Mouse (Mus musculus) thymus, postnatal 36 days (tissue): ENCODE measurements at regions not wholly inside any gene's neighbourhood (a gene's known extent, or its start where the extent isn't known, plus 50 kb on each side); places are given as distances from the start of the nearest gene placed in this dataset.
"Not testable (repeated sequence)": the region's sequence is repeated elsewhere in the genome, so short reads cannot be mapped to it uniquely, and the experiment has no call there.

ENCODE experiments used
- DNase-seq, 2 experiments: peaks; one replicate each; pipeline ENCODE4 v3.0.0; 2022; ENCODE audit warnings: mixed read lengths in 2 of 2

DNA sequence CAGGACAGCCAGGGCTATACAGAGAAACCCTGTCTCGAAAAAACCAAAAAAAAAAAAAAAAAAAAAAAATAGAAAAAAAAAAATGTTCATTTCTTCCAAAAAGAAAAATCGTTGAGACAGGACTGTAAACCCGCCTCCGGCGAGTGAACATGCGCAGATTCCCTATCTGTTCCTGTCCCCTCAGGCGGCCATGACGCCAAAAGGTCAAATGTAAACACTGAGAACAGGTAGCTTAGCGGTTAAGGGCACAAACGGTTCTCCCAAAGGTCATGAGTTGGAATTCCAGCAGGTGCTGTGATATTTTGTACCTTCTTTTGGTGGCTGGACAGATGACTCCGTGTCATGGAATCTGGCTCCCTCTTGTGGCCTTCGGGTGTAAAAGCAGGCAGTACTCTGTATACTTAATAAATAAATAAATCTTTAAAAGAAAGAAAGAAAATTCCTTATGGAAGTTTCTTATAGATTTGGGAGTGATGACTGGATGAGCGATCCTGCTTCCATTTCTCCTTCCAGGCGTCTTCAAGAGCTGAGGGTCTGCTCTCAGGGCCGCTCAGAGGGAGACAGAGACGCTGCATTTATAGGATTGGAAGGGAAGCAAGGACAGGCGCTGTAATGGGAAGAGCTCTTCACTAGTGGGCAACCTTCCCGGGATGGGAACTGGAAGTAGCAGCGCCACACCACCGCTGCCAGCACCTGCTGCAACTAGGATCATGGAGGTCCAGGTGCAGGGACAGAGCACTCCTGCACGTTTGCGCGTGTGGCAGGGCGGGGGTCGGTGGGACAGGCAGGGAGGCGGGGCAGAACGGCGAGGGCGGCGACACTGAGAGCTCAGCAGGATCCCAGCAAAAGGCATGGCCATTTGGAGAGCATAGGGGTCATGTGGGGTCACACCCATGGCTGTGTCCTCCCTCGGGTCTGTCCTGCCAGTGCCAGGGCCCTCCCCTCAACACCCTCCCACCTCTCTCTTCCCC, 189.2 kb upstream of the Gm10767 start:
- DNase-seq, result peak in 1 of 2 experiments; percentile 7

- DNase-seq, result not testable (repeated sequence)
These were observed 193.7 kb upstream of the Gm10767 start for GRCm38 (mm10) chr13:66711010-66711409.

DNA sequence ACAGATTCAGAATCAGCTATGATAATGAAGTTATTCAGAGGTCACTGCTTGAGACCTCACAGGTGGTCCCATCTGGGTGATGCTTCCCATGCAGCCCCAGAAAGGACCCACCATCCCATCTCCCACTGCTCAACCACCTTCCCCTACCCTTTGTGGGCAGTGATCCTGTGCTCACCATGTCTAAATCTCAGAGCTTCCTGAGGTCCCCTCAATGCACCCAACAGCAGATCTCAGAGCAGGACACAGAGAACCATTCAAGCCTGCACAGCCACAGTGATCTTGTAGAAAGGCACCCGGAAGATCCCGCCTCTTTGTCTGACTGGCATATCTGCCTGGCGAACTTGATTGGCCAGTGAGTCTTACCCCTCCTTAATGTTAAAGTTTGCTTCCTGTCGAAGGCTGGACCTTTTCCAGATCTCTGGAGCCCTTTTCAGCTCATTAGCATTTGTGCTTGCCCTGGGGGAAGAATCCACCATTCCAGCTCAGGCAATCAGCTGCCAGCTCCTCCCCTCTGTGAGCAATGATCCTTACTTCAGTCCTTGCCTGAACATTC, 206.7 kb upstream of the Gm10767 start:
- not testable (repeated sequence) for DNase-seq

DNA sequence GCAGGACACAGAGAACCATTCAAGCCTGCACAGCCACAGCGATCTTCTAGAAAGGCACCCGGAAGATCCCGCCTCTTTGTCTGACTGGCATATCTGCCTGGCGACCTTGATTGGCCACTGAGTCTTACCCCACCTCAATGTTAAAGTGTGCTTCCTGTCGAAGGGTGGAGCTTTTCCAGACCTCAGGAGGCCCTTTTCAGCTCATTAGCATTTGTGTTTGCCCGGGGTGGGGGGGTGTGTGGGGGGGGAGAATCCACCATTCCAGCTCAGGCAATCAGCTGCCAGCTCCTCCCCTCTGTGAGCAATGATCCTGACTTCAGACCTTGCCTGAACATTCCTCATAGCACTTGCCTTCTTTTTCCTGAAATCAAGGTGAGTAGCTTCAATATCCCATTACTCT, 223.9 kb upstream of the Gm10767 start:
- DNase-seq, result not testable (repeated sequence)

DNA sequence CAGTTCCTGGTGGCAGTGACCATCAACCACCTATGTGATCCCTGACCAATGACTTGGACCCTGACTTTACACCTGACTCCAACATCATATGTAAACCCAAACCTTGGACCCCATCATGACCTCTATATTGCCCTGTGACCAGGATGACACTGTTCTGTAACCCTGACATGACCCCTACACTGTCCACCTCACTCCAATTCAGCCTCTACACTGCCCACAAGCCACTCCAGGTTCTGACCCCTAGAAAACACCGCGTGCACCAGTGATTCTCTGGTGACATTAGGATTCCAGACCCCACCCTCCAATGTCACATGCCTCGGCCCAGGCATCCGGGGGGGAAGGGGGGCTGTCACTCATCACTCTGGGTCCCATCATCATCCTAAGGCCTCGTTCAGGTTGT, 201.3 kb upstream of the 2410141K09Rik start:
- not testable (repeated sequence) for DNase-seq

DNA sequence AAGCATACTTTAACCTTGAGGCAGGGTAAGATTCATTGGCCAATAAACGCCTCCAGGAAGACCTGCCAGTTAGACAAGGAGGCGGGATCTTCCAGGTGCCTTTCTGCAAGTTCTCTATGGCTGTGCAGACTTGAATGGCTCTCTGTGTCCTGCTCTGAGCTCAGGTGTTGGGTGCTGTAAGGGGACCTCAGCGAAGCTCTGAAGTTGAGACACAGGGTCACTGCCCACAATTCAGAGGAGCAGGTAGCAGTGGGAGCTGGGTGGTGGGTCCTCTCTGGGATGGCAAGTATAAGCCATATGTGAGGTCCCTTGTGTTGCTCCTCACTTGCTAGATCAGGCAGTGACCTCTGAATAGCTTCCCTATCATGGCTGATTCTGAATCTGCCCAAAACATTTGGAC, 184.8 kb upstream of the 2410141K09Rik start:
- not testable (repeated sequence) for DNase-seq

DNA sequence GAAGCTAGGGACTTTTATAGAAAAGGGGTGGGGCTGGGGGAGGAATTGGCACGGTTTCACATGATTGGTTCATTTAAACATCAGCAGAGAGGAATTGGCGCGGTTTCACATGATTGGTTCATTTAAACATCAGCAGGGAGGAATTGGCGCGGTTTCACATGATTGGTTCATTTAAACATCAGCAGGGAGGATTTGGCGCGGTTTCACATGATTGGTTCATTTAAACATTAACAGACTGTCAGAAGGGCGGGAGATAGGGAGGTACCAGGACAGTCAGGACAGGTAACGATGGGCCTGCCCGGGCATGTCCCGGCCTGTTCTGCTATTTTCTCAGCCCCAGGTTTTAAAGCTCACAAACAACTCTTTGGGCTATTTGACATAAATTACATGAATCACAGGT, 145.1 kb upstream of the 2410141K09Rik start:
- DNase-seq, result not testable (repeated sequence)

- DNase-seq, result not testable (repeated sequence)
These were observed 122.7 kb upstream of the 2410141K09Rik start for GRCm38 (mm10) chr13:66563616-66564015.

DNA sequence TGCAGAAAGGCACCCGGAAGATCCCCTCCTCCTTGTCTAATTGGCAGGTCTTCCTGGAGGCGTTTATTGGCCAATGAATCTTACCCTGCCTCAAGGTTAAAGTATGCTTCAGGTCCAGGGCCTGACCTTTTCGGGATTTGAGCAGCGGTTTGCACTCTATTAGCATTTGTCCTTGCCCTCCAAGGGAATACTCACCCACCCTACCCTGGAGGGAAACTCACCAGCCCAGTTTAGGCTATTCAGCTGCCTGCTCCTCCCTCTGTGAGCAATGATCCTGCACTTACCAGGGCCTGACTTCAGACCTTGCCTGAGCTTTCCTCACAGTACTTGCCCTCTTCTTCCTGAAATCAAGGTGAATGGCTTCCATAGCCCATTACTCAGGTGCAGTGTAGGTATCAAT, 115.5 kb upstream of the 2410141K09Rik start:
- not testable (repeated sequence) for DNase-seq

GRCm38 (mm10) chr13:66547951-66548350, 107.0 kb upstream of the 2410141K09Rik start:
- not testable (repeated sequence) for DNase-seq

DNA sequence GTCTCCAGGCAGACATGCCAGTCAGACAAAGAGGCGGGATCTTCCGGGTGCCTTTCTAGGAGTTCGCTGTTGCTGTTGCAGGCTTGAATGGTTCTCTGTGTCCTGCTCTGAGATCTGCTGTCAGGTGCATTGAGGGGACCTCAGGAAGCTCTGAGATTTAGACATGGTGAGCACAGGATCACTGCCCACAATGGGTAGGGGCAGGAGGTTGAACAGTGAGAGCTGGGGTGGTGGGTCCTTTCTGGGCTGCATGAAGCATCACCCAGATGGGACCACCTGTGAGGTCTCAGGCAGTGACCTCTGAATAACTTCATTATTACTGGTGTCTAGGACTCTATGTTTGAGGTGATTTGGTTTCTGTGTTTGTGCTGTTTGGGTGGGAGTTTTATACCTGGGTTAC, 78.7 kb upstream of the 2410141K09Rik start:
- not testable (repeated sequence) for DNase-seq
